In genomic region chr6:54010362-54010761, GRCm38 (mm10) we compare ENCODE assay signal across 24 mouse cellular contexts. TPM values are rescaled to one million over a fixed set of nuclear protein-coding genes. Genes with fewer than 3 reads are reported as not detected.
A peak's percentile ranks its signal among the peaks of the same experiment; 100 is the strongest.
DNase-seq lines count a peak whose midpoint lies in the region; ATAC-seq lines count a peak whose summit lies in the region.
"Had no signal": no experiment of that assay in that cellular context is flagged by ENCODE, and none has a peak within 500 bp of the region (broad histone marks: within the 10 kb centered on the region; RNA-seq: fewer than 3 reads in every experiment).

No protein-coding gene starts in this region.

- ATAC-seq in midbrain, embryonic 11.5 days (ENCODE audit: low FRiP score): no peak
- ATAC-seq: activated CD4-positive, CD25-positive, alpha-beta regulatory T cell, adult 4 months; forebrain, embryonic 15.5 days; Patski had no signal

- H3K27ac ChIP-seq in midbrain, embryonic 11.5 days (ENCODE audit: low read depth, low read length): no peak overlapping the region
- no peak overlapping the region for H3K27ac ChIP-seq in midbrain, embryonic 10.5 days (replicated peaks)
- H3K27ac ChIP-seq: forebrain, embryonic 15.5 days; heart, adult 2 months; heart, embryonic 15.5 days; hindbrain, embryonic 10.5 days; hindbrain, embryonic 14.5 days had no signal

- no peak overlapping the region for H3K4me2 ChIP-seq in midbrain, embryonic 11.5 days
- H3K4me2 ChIP-seq: forebrain, embryonic 15.5 days; heart, embryonic 11.5 days; heart, embryonic 15.5 days; hindbrain, embryonic 14.5 days had no signal

- H3K4me1 ChIP-seq in midbrain, embryonic 11.5 days (ENCODE audit: control insufficient read depth, insufficient read depth, low read length): 0 out of 2 replicates have a peak, but pooled peaks cover 4% of the 10 kb centered on the region
- peaks cover 13% of the 10 kb centered on the region for H3K4me1 ChIP-seq in midbrain, embryonic 10.5 days

- H3K9me3 ChIP-seq in midbrain, embryonic 11.5 days (ENCODE audit: control insufficient read depth, low read length): no peaks in the 10 kb centered on the region
- H3K9me3 ChIP-seq in midbrain, embryonic 10.5 days (replicated peaks): no peaks in the 10 kb centered on the region
- H3K9me3 ChIP-seq: forebrain, embryonic 15.5 days; heart, embryonic 15.5 days; hindbrain, embryonic 10.5 days had no signal

- H3K9ac ChIP-seq in midbrain, embryonic 11.5 days (ENCODE audit: low read length): no peak overlapping the region
- H3K9ac ChIP-seq: forebrain, embryonic 15.5 days; heart, embryonic 15.5 days; hindbrain, embryonic 14.5 days had no signal

- 66% methylated on average over 9 of the region's 9 CpGs for WGBS in midbrain, embryonic 11.5 days
- 72% methylated on average over 9 of the region's 9 CpGs for WGBS in midbrain, embryonic 10.5 days

- H3K4me3 ChIP-seq in midbrain, embryonic 11.5 days (ENCODE audit: low read depth, low read length): no peak overlapping the region
- H3K4me3 ChIP-seq in midbrain, embryonic 10.5 days: no peak overlapping the region
- H3K4me3 ChIP-seq: forebrain, embryonic 15.5 days; heart, adult 2 months; heart, embryonic 15.5 days; hindbrain, embryonic 10.5 days had no signal

- no peaks in the 10 kb centered on the region for H3K36me3 ChIP-seq in midbrain, embryonic 11.5 days (ENCODE audit: control insufficient read depth, insufficient read depth, low read length)
- no peaks in the 10 kb centered on the region for H3K36me3 ChIP-seq in midbrain, embryonic 10.5 days
- H3K36me3 ChIP-seq: forebrain, embryonic 15.5 days; heart, embryonic 15.5 days; hindbrain, embryonic 10.5 days had no signal

- no peaks in the 10 kb centered on the region; the same call in 1 of the 2 replicates for H3K27me3 ChIP-seq in midbrain, embryonic 11.5 days (ENCODE audit: control insufficient read depth, insufficient read depth, low read length)
- peaks cover 32% of the 10 kb centered on the region for H3K27me3 ChIP-seq in midbrain, embryonic 10.5 days (ENCODE audit: low read depth, poor library complexity, severe bottlenecking)
- H3K27me3 ChIP-seq: forebrain, embryonic 15.5 days; heart, embryonic 15.5 days; Patski had no signal

- peak; percentile 78 for DNase-seq in heart, adult 11 months
- DNase-seq in heart, postnatal 4 days: no peak
- peak; percentile 79 for DNase-seq in midbrain, embryonic 11.5 days (ENCODE audit: low spot score, missing footprints)
- DNase-seq in midbrain, embryonic 10.5 days (ENCODE audit: low spot score): no peak
- DNase-seq in retina, postnatal 1 day: peak; percentile 45
- no peak for DNase-seq in retina, embryonic 14.5 days (ENCODE audit: low spot score)
- no peak for DNase-seq in cerebellum, adult 9-11 months
- DNase-seq: adrenal gland, postnatal 14 days; cerebellum, adult 18-20 months; cerebellum, postnatal 10 days; gastrocnemius, postnatal 10 days; heart, adult 2 months; heart, postnatal 14 days had no signal

RNA-seq across cellular contexts. Expression of gene Chn2, which starts 29.0 kb away (rescaled TPM):
- 1 to 10 TPM; 5.4 to 6.2 TPM for total RNA-seq in heart, postnatal 4 days (2021)
- polyA plus RNA-seq in midbrain, embryonic 11.5 days (2014; fragmentation: Nextera tagmentation; extraction: Ambion mirVana): 23.2 and 26.0 TPM in 2 replicates
- polyA plus RNA-seq in midbrain, embryonic 10.5 days (2016; fragmentation: Nextera tagmentation; extraction: Ambion mirVana): 17.3 and 20.0 TPM in 2 replicates
- total RNA-seq: MEL had no signal

RNA-seq across cellular contexts. Expression of gene Cpvl, which starts 31.9 kb away (rescaled TPM):
- not detected for total RNA-seq in heart, postnatal 4 days (2021)
- polyA plus RNA-seq in midbrain, embryonic 11.5 days (2014; fragmentation: Nextera tagmentation; extraction: Ambion mirVana): 0.11 TPM in 1 of 2 replicates, not detected in the other
- polyA plus RNA-seq in midbrain, embryonic 10.5 days (2016; fragmentation: Nextera tagmentation; extraction: Ambion mirVana): 0.07 TPM in 1 of 2 replicates, not detected in the other
- total RNA-seq: adrenal gland, adult 18-20 months; adrenal gland, postnatal 14 days; gastrocnemius, postnatal 10 days; heart, adult 2 months; heart, postnatal 14 days; MEL had no signal
- polyA plus RNA-seq: activated CD4-positive, CD25-positive, alpha-beta regulatory T cell, adult 4 months; C2C12; forebrain, embryonic 15.5 days; frontal cortex, adult 2 months; heart, adult 2 months; heart, embryonic 11.5 days; heart, embryonic 15.5 days; hindbrain, embryonic 14.5 days had no signal

Comparison
In these comparisons a context has a peak if more than half of its experiments do, and no peak if none do; other contexts are left out.
1. DNase-seq: peak in heart, adult 11 months (single experiment), midbrain, embryonic 11.5 days (single experiment) and retina, postnatal 1 day (single experiment); none in heart, postnatal 4 days (single experiment), midbrain, embryonic 10.5 days (single experiment), retina, embryonic 14.5 days (single experiment) and cerebellum, adult 9-11 months (single experiment).